Mouse (Mus musculus) ES-Bruce4 (cell line): ENCODE results near the gene Nphs2.

Experiments
- CTCF ChIP-seq: IDR thresholded peaks from one replicate; pipeline ENCODE4 v1.8.1; 2011; ENCODE audit warnings: low read depth, low read length
- EP300 ChIP-seq: IDR thresholded peaks from 2 replicates; pipeline ENCODE4 v1.6.1; 2011; ENCODE audit warnings: low read depth, low read length; ENCODE audit not compliant: insufficient read depth
- POLR2A ChIP-seq: IDR thresholded peaks from one replicate; pipeline ENCODE4 v1.8.1; 2011; ENCODE audit warnings: low read length; ENCODE audit not compliant: insufficient read depth

GRCm38 (mm10) chr1:156340847-156341246 lies 30.3 kb downstream of the Nphs2 start:
- TF ChIP-seq POLR2A (no peak), CTCF (no peak), EP300 (no peak)
